Mouse (Mus musculus): Measurements from ENCODE around the gene Kif2a.
A peak's percentile ranks its signal among the peaks of the same experiment; 100 is the strongest.
"Not testable (repeated sequence)": the region's sequence is repeated elsewhere in the genome, so short reads cannot be mapped to it uniquely, and the experiment has no call there.

Gene Kif2a

DNA sequence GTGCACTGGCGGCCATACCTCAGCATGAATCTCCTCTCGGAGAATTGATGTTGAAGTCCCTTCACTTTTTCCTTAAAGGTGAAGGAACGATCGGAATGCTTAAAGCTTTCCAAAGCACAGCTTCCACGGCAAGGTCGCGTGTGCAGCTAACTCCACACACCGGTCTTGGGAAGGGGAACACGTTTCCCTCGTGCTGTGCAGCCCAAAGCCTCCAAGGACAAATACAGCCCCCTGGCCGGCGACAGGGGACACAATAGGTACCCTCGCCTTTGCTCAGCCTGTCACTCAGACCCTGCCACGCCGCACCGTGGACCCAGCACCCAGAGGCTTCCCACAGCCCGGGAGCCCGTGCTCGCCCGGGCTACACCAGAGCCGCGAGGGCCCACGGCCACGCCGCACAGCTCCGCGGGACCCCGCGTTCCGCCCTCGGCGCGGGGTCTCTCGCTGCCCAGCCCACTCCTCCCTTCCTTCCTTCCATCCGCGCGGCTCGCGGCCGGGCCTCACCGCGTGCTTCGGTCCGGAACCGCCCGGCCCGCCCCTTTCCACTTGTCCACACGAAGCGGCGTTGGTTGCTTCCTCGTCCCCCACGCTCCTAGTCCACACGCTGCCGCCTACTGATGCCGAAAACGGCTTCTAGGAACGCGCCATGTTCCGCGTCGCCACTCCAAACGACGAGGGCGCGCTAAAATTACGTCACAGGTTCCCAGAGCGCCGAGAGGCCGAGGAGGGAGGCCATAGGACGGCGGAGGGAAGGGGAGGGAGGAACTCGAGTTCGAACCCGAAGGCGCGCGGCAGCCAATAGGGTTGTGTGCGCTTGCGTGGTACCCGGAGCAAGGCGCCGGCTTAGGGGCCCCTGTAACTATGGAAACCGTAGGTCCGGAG, 85.4 kb downstream of the Kif2a start, which contains the start of gene Ipo11:
Gene Ipo11 (minus strand): TSS at position 703 of the 882 bp plus-strand sequence.
- DNase-seq (ENCODE audit: low read depth, low spot score): peak; percentile 95

DNA sequence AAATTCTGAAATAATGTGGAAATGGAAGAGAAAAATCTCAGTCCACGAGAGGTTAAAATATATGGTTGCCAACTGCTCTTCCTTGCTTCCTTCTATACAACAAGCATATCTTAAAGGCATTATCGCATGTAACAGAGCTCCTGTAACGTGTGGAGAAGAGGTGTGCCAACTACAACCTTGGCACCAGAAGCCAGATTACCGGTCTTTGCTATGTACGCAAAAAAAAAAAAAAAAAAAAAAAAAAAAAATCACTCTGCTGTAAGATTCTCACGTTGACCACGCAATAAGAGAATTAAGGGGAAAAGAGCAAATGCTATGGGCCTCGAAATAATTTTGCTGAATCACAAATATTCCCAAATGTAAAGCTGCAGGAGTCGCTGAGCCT, 86.1 kb downstream of the Kif2a start:
- no peak for DNase-seq (ENCODE audit: low read depth, low spot score)

DNA sequence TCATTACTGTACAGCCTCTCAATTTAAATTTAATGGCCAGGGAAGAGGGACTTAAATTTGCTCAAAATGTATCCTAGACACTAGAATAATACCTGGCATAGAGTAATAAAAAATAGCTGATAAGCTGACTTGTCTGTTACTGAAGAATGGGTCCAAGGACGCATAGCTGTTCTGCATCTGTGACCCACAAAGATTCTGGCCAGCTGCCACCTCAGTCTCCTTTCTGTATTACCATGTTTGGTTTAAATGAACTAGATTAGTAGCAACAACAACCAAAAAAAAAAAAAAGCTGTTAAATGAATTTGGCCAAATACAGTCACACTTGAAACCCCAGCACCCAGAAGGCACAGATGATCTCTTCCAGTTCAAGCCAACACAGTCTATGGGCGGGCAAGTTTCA, 92.7 kb downstream of the Kif2a start:
- DNase-seq (ENCODE audit: low read depth, low spot score): no peak

- no peak for DNase-seq (ENCODE audit: low read depth, low spot score)
These were observed 93.6 kb downstream of the Kif2a start for GRCm38 (mm10) chr13:106928296-106928695.

GRCm38 (mm10) chr13:106925921-106926320, 96.0 kb downstream of the Kif2a start:
- not testable (repeated sequence) for DNase-seq (ENCODE audit: low read depth, low spot score)

DNA sequence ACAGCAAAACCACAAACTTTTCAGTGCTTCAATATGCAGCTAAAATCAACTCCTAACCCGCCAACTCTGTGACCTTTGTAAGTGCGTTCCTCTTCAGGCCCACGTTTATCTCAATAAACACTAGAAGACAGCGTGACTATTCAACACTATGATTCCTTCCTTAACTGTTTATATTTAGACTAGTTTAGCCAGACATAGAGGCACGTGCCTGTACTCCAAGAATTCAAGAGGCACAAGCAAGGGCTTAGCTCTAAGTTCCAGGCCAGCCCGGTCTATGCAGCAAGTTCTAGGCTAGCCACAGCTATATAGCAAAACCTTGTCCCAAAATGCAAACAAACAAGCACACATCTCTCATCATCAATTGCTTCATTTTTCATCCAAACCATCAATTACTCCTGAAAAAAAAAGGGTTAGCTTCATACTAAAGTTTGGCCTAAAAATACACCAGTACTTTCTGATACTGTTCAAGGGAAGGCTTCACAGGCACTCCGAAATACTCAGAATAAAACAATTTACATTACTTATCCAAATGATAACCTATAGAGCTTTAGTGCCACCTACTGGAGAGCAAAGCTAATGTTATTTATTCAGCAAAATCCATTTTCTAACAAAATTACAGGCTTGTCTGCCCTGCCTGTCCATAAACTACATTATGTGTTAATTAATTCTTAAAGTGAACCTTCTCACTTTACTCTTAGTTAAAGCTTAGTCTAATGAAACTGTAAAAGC, 103.4 kb downstream of the Kif2a start:
- peak; percentile 56 for DNase-seq (ENCODE audit: low read depth, low spot score)

- no peak for DNase-seq (ENCODE audit: low read depth, low spot score)
These were observed 108.7 kb downstream of the Kif2a start for GRCm38 (mm10) chr13:106913125-106913736.

DNA sequence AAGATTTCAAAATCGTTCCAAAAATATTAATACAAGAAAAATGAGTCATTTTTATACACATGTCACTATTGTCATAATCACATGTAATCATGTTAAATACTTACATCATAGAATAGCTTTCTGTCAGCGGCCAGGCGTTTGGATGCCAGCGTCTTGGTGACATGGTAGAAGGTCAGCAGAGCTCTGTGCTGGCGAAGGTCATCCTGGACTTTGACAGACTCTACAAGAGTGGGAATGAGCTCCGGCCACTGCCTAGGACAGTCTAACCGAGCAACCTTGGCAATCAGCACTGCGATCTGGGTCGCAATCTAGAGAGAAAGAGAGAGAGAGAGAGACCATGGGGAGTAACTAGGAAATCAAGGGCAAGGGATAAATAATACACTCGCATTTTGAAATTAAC, 111.8 kb downstream of the Kif2a start:
- no peak for DNase-seq (ENCODE audit: low read depth, low spot score)

Data from 3T3-L1 (cell line).